Mouse (Mus musculus) cerebellum, adult 2 months (tissue): ENCODE measurements around the gene Srek1.

Experiments used
- CTCF ChIP-seq: fragments of 200-500 bp; IDR thresholded peaks from 2 replicates; pipeline ENCODE4 v1.5.1; 2011; ENCODE audit warnings: low read depth, mild to moderate bottlenecking, control low read depth, low read length, moderate library complexity, borderline replicate concordance; ENCODE audit not compliant: insufficient read depth
- POLR2A ChIP-seq: fragments of 200-500 bp; IDR thresholded peaks from 2 replicates; pipeline ENCODE4 v1.6.1; 2011; ENCODE audit warnings: low read length, control low read depth, borderline replicate concordance; ENCODE audit not compliant: insufficient read depth

DNA sequence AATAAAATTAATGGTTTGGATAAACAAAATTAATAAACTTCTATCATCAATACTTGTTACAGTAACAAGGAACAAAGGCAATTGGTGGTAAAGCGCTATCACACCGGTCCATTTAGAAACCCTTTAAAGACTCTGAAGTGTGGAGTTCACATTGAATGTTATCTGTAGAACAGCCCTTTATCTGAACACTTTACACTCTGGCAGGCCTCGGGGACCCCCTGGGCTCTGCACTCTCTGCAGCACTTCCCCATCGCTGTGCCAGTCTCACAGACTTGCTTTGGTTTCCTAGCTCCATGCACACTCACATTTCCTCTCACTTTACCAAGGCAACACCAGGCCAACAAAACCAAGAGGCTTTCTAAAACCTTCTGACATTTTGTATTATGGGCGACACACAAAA is 45.0 kb upstream of the Srek1 start:
- TF ChIP-seq CTCF (no peak), POLR2A (no peak)
